Mouse (Mus musculus) thymus, adult 2 months (tissue): Measurements from ENCODE around the gene Eri3.

Experiments used
- CTCF ChIP-seq: fragments of 200-500 bp; IDR thresholded peaks from 2 replicates; pipeline ENCODE4 v1.5.1; 2012; ENCODE audit warnings: mild to moderate bottlenecking, control low read depth, low read length, moderate library complexity, borderline replicate concordance; ENCODE audit not compliant: control insufficient read depth, poor library complexity, insufficient read depth; ENCODE audit errors: extremely low read depth
- POLR2A ChIP-seq: fragments of 200-500 bp; IDR thresholded peaks from 2 replicates; pipeline ENCODE4 v1.6.1; 2012; ENCODE audit warnings: mild to moderate bottlenecking, low read length, control low read depth, moderate library complexity; ENCODE audit not compliant: control insufficient read depth, poor library complexity, insufficient read depth; ENCODE audit errors: extremely low read depth

GRCm38 (mm10) chr4:117672042-117672441 is 121.9 kb downstream of the Eri3 start:
- TF ChIP-seq CTCF (no peak), POLR2A (no peak)
